Mouse (Mus musculus) erythroblast, embryonic 14.5 days (primary cell): ENCODE measurements around the gene Atg10.

Source experiments
- GATA1 ChIP-seq: IDR thresholded peaks from 2 replicates; pipeline ENCODE4 v1.6.1; 2012; ENCODE audit warnings: low read length, inconsistent platforms, mixed read lengths
- TAL1 ChIP-seq: IDR thresholded peaks from 3 replicates; pipeline ENCODE4 v1.6.1; 2012; ENCODE audit warnings: low read length, inconsistent platforms, mixed read lengths

- TF ChIP-seq GATA1 (no peak), TAL1 (no peak)
These were observed 38.4 kb downstream of the Atg10 start for GRCm38 (mm10) chr13:91185248-91185867.
